Comparison of ENCODE assay signal across 25 mouse cellular contexts in genomic region chr13:52919790-52920352, GRCm38 (mm10). TPM values are rescaled to one million over a fixed set of nuclear protein-coding genes. Genes with fewer than 3 reads are reported as not detected.
A peak's percentile ranks its signal among the peaks of the same experiment; 100 is the strongest.
DNase-seq lines count a peak whose midpoint lies in the region; ATAC-seq lines count a peak whose summit lies in the region.
"Had no signal": no experiment of that assay in that cellular context is flagged by ENCODE, and none has a peak within 500 bp of the region (broad histone marks: within the 10 kb centered on the region; RNA-seq: fewer than 3 reads in every experiment).

No protein-coding gene starts in this region.

- 61% methylated on average over 10 of the region's 10 CpGs for WGBS in heart, embryonic 16.5 days
- 87% methylated on average over 10 of the region's 10 CpGs for WGBS in neural tube, embryonic 14.5 days
- WGBS in kidney, embryonic 14.5 days: 85% methylated on average over 10 of the region's 10 CpGs

- H3K4me2 ChIP-seq in heart, embryonic 16.5 days (ENCODE audit: low read depth, low read length): no peak overlapping the region
- no peak overlapping the region for H3K4me2 ChIP-seq in neural tube, embryonic 14.5 days (ENCODE audit: low read depth, low read length)
- no peak overlapping the region for H3K4me2 ChIP-seq in kidney, embryonic 14.5 days (replicated peaks; ENCODE audit: low read depth, low read length)
- H3K4me2 ChIP-seq: embryonic facial prominence, embryonic 12.5 days; embryonic facial prominence, embryonic 15.5 days; heart, embryonic 15.5 days; hindbrain, embryonic 12.5 days had no signal

- H3K4me3 ChIP-seq in heart, embryonic 16.5 days (ENCODE audit: low read length): no peak overlapping the region
- no peak overlapping the region for H3K4me3 ChIP-seq in neural tube, embryonic 14.5 days (ENCODE audit: low read depth, low read length)
- no peak overlapping the region for H3K4me3 ChIP-seq in kidney, embryonic 14.5 days (ENCODE audit: low read length)
- H3K4me3 ChIP-seq: embryonic facial prominence, embryonic 12.5 days; embryonic facial prominence, embryonic 15.5 days; gastrocnemius, adult 2 months; heart, embryonic 15.5 days; hindbrain, embryonic 12.5 days had no signal

- peak overlapping the region; percentile 26; the same call in 1 of the 2 replicates for H3K9ac ChIP-seq in heart, embryonic 16.5 days (ENCODE audit: low read length)
- 0 out of 2 replicates have a peak overlapping the region, but pooled peaks have one; percentile 18 for H3K9ac ChIP-seq in neural tube, embryonic 14.5 days (replicated peaks; ENCODE audit: low read depth, low read length)
- H3K9ac ChIP-seq in kidney, embryonic 14.5 days (ENCODE audit: low read depth, low read length): no peak overlapping the region
- H3K9ac ChIP-seq: embryonic facial prominence, embryonic 12.5 days; embryonic facial prominence, embryonic 15.5 days; forebrain, postnatal 0 days; heart, embryonic 15.5 days; hindbrain, embryonic 12.5 days had no signal

- no peaks in the 10 kb centered on the region for H3K27me3 ChIP-seq in heart, embryonic 16.5 days (ENCODE audit: control insufficient read depth, insufficient read depth, low read length)
- no peaks in the 10 kb centered on the region for H3K27me3 ChIP-seq in neural tube, embryonic 14.5 days (ENCODE audit: control insufficient read depth, insufficient read depth, low read length)
- H3K27me3 ChIP-seq in kidney, embryonic 14.5 days (ENCODE audit: control insufficient read depth, insufficient read depth, low read length): no peaks in the 10 kb centered on the region
- H3K27me3 ChIP-seq: embryonic facial prominence, embryonic 12.5 days; embryonic facial prominence, embryonic 15.5 days; heart, embryonic 15.5 days; hindbrain, embryonic 12.5 days had no signal

- no peak overlapping the region for H3K27ac ChIP-seq in heart, embryonic 16.5 days (ENCODE audit: low read length)
- H3K27ac ChIP-seq in neural tube, embryonic 14.5 days (ENCODE audit: low read depth, low read length): no peak overlapping the region
- no peak overlapping the region for H3K27ac ChIP-seq in kidney, embryonic 14.5 days (ENCODE audit: low read depth, low read length)
- H3K27ac ChIP-seq: embryonic facial prominence, embryonic 12.5 days; embryonic facial prominence, embryonic 15.5 days; gastrocnemius, adult 2 months; heart, embryonic 15.5 days; hindbrain, embryonic 12.5 days had no signal

- DNase-seq in adrenal gland, postnatal 14 days: peak; percentile 6
- no peak for DNase-seq in adrenal gland, adult (ENCODE audit: inconsistent age in 2 of 2, low spot score in 1 of 2)
- DNase-seq in heart, adult 8-10 months (ENCODE audit: low spot score): no peak
- no peak for DNase-seq in neural tube, embryonic 10.5 days (ENCODE audit: extremely low spot score, low spot score)
- DNase-seq: adrenal gland, adult 8-10 months; adrenal gland, postnatal 36 days; cerebellum, adult 11 months; cerebellum, adult 2 months; cerebellum, adult 9-11 months; cerebellum, postnatal 25 days; forebrain, postnatal 0 days; gastrocnemius, adult 2 months; gastrocnemius, postnatal 14 days; heart, adult 11 months; kidney, adult 18-20 months had no signal

- H3K9me3 ChIP-seq in heart, embryonic 16.5 days (replicated peaks; ENCODE audit: control insufficient read depth, low read length): no peaks in the 10 kb centered on the region
- no peaks in the 10 kb centered on the region for H3K9me3 ChIP-seq in neural tube, embryonic 14.5 days (ENCODE audit: control insufficient read depth, low read length)
- no peaks in the 10 kb centered on the region for H3K9me3 ChIP-seq in kidney, embryonic 14.5 days (ENCODE audit: control insufficient read depth, low read length)
- H3K9me3 ChIP-seq: embryonic facial prominence, embryonic 12.5 days; embryonic facial prominence, embryonic 15.5 days; heart, embryonic 15.5 days; hindbrain, embryonic 12.5 days had no signal

- peaks cover 11% of the 10 kb centered on the region for H3K4me1 ChIP-seq in heart, embryonic 16.5 days (ENCODE audit: control insufficient read depth, insufficient read depth, low read length)
- peaks cover 6% of the 10 kb centered on the region; the same call in 1 of the 2 replicates for H3K4me1 ChIP-seq in neural tube, embryonic 14.5 days (ENCODE audit: control insufficient read depth, insufficient read depth, low read length)
- no peaks in the 10 kb centered on the region for H3K4me1 ChIP-seq in kidney, embryonic 14.5 days (ENCODE audit: control insufficient read depth, insufficient read depth, low read length)
- H3K4me1 ChIP-seq: embryonic facial prominence, embryonic 12.5 days had no signal

- H3K36me3 ChIP-seq in heart, embryonic 16.5 days (ENCODE audit: control insufficient read depth, insufficient read depth): peaks cover 6% of the 10 kb centered on the region; the same call in 1 of the 2 replicates
- H3K36me3 ChIP-seq in neural tube, embryonic 14.5 days (ENCODE audit: control insufficient read depth, insufficient read depth, low read length): no peaks in the 10 kb centered on the region
- peaks cover 3% of the 10 kb centered on the region; the same call in 1 of the 2 replicates for H3K36me3 ChIP-seq in kidney, embryonic 14.5 days (ENCODE audit: control insufficient read depth, insufficient read depth, low read length)
- H3K36me3 ChIP-seq: hindbrain, embryonic 12.5 days had no signal

- no peak for ATAC-seq in heart, embryonic 16.5 days (replicated peaks; ENCODE audit: extremely low read depth, insufficient read depth, low FRiP score)
- ATAC-seq in neural tube, embryonic 14.5 days (ENCODE audit: low read depth): no peak
- ATAC-seq in kidney, embryonic 14.5 days (ENCODE audit: low FRiP score, low TSS enrichment): no peak
- ATAC-seq: forebrain, embryonic 14.5 days; forebrain, postnatal 0 days; hindbrain, embryonic 16.5 days; inflammation-experienced regulatory T-cells, adult 6 months had no signal

RNA-seq across cellular contexts. Expression of gene Auh, which starts 9.6 kb away (rescaled TPM):
- total RNA-seq in adrenal gland, postnatal 14 days (2021): 128 and 131 TPM in 2 replicates
- polyA plus RNA-seq in heart, embryonic 16.5 days (2015; fragmentation: Nextera tagmentation; extraction: Ambion mirVana): 59.8 and 61.7 TPM in 2 replicates
- total RNA-seq in heart, adult 8-10 months (2022): 100 to 1,000 TPM; 149 to 181 (median 160) TPM
- 63.6 and 65.8 TPM in 2 replicates for polyA plus RNA-seq in neural tube, embryonic 14.5 days (2014; fragmentation: Nextera tagmentation; extraction: Ambion mirVana)
- 44.7 and 46.7 TPM in 2 replicates for polyA plus RNA-seq in kidney, embryonic 14.5 days (2014; fragmentation: Nextera tagmentation; extraction: Ambion mirVana)
